Mouse (Mus musculus) testis, adult 2 months (tissue): ENCODE measurements at regions not wholly inside any gene's neighbourhood (a gene's known extent, or its start where the extent isn't known, plus 50 kb on each side); places are given as distances from the start of the nearest gene placed in this dataset.

Experiments
- CTCF ChIP-seq: fragments of 200-500 bp; IDR thresholded peaks from 2 replicates; pipeline ENCODE4 v1.5.1; 2012; ENCODE audit warnings: low read depth, mild to moderate bottlenecking, inconsistent platforms, low read length, moderate library complexity; ENCODE audit not compliant: control insufficient read depth, insufficient read depth, insufficient replicate concordance
- POLR2A ChIP-seq: fragments of 200-500 bp; IDR thresholded peaks from 2 replicates; pipeline ENCODE4 v1.6.1; 2012; ENCODE audit warnings: low read depth, mild to moderate bottlenecking, inconsistent platforms, low read length, moderate library complexity; ENCODE audit not compliant: control insufficient read depth

GRCm38 (mm10) chr9:52377761-52378160 lies 209.4 kb upstream of the Zc3h12c start:
- no peak for TF ChIP-seq POLR2A
- no peak for TF ChIP-seq CTCF
